Mouse (Mus musculus) fibroblast of lung, adult 2 months (primary cell): ENCODE results near the gene Zfp523.
A peak's percentile ranks its signal among the peaks of the same experiment; 100 is the strongest.
"Not testable (repeated sequence)": the region's sequence is repeated elsewhere in the genome, so short reads cannot be mapped to it uniquely, and the experiment has no call there.

Experiments used
- DNase-seq: peaks from one replicate; pipeline ENCODE4 v3.0.0-alpha.2; 2011; ENCODE audit warnings: low read depth

The Zfp523 gene

GRCm38 (mm10) chr17:28211921-28212341 lies 35.0 kb downstream of the Zfp523 start:
- DNase-seq = no peak

- no peak for DNase-seq
These were observed 35.5 kb downstream of the Zfp523 start for GRCm38 (mm10) chr17:28212391-28212790.

GRCm38 (mm10) chr17:28213236-28213635 lies 36.3 kb downstream of the Zfp523 start:
- DNase-seq = no peak

GRCm38 (mm10) chr17:28216791-28217190 lies 39.9 kb downstream of the Zfp523 start:
- no peak for DNase-seq

GRCm38 (mm10) chr17:28217721-28218649 lies 41.1 kb downstream of the Zfp523 start:
- no peak for DNase-seq

- not testable (repeated sequence) for DNase-seq
These were observed 45.5 kb downstream of the Zfp523 start for GRCm38 (mm10) chr17:28222463-28222862.

- peak; percentile 42 for DNase-seq
These were observed 46.8 kb downstream of the Zfp523 start for GRCm38 (mm10) chr17:28223561-28224391.

GRCm38 (mm10) chr17:28224615-28225014 lies 47.7 kb downstream of the Zfp523 start:
- DNase-seq = no peak

GRCm38 (mm10) chr17:28226014-28226413 lies 49.1 kb downstream of the Zfp523 start:
- peak; percentile 73 for DNase-seq

GRCm38 (mm10) chr17:28230486-28230885 lies 53.6 kb downstream of the Zfp523 start:
- DNase-seq = no peak

GRCm38 (mm10) chr17:28231026-28231736 lies 54.3 kb downstream of the Zfp523 start:
- no peak for DNase-seq

- peak; percentile 87 for DNase-seq
These were observed 55.6 kb downstream of the Zfp523 start, which contains the start of gene Ppard for GRCm38 (mm10) chr17:28232475-28233060. Gene Ppard (plus strand): TSS chr17:28232700.

- DNase-seq = no peak
These were observed 56.3 kb downstream of the Zfp523 start for GRCm38 (mm10) chr17:28233091-28233731.

- no peak for DNase-seq
These were observed 57.7 kb downstream of the Zfp523 start for GRCm38 (mm10) chr17:28234641-28235040.

- DNase-seq = no peak
These were observed 59.2 kb downstream of the Zfp523 start for GRCm38 (mm10) chr17:28235982-28236635.

GRCm38 (mm10) chr17:28236636-28237015 lies 59.7 kb downstream of the Zfp523 start:
- DNase-seq = no peak

GRCm38 (mm10) chr17:28237362-28237761 lies 60.4 kb downstream of the Zfp523 start:
- no peak for DNase-seq

GRCm38 (mm10) chr17:28237874-28238273 lies 60.9 kb downstream of the Zfp523 start:
- DNase-seq = no peak

- DNase-seq = no peak
These were observed 63.9 kb downstream of the Zfp523 start for GRCm38 (mm10) chr17:28240846-28241245.

- no peak for DNase-seq
These were observed 65.4 kb downstream of the Zfp523 start for GRCm38 (mm10) chr17:28242296-28242695.

- DNase-seq = no peak
These were observed 67.3 kb downstream of the Zfp523 start for GRCm38 (mm10) chr17:28244214-28244613.
